Mouse (Mus musculus) embryonic facial prominence, embryonic 13.5 days (tissue): ENCODE data around the gene Timm13. TPM values are rescaled to one million over a fixed set of nuclear protein-coding genes. Genes with fewer than 3 reads are reported as not detected.

Experiments
- ATAC-seq: fragments of 200-750 bp; cut with Nextera tagmentation; 2 replicates; pipeline ENCODE4 v1.8.0; 2017; ENCODE audit warnings: low read depth; ENCODE audit not compliant: insufficient number of reproducible peaks, insufficient read depth, low FRiP score, low TSS enrichment
- H3K27ac ChIP-seq: fragments of 300-500 bp; sonication (generic); 2 replicates; pipeline ENCODE4 v1.5.1; 2015; ENCODE audit warnings: moderate library complexity, mild to moderate bottlenecking, inconsistent platforms
- H3K27me3 ChIP-seq: fragments of 300-500 bp; sonication (generic); 2 replicates; pipeline ENCODE4 v1.6.1; 2015; ENCODE audit warnings: mild to moderate bottlenecking, inconsistent platforms
- H3K36me3 ChIP-seq: fragments of 300-500 bp; sonication (generic); 2 replicates; pipeline ENCODE4 v1.6.1; 2015; ENCODE audit warnings: mild to moderate bottlenecking, inconsistent platforms
- H3K4me1 ChIP-seq: fragments of 300-500 bp; sonication (generic); 2 replicates; pipeline ENCODE4 v1.6.1; 2015; ENCODE audit warnings: inconsistent platforms
- H3K4me2 ChIP-seq: fragments of 300-500 bp; sonication (generic); 2 replicates; pipeline ENCODE4 v1.6.1; 2015; ENCODE audit warnings: moderate library complexity, mild to moderate bottlenecking, inconsistent platforms
- H3K4me3 ChIP-seq: fragments of 300-500 bp; sonication (generic); 2 replicates; pipeline ENCODE4 v1.5.1; 2015; ENCODE audit warnings: mild to moderate bottlenecking, inconsistent platforms
- H3K9ac ChIP-seq: fragments of 300-500 bp; sonication (generic); 2 replicates; pipeline ENCODE4 v1.6.1; 2015; ENCODE audit warnings: mild to moderate bottlenecking, inconsistent platforms
- H3K9me3 ChIP-seq: fragments of 300-500 bp; sonication (generic); 2 replicates; pipeline ENCODE4 v1.6.1; 2016; ENCODE audit warnings: inconsistent platforms
- WGBS: fragments of 180-500 bp; shearing (Covaris S2); methylation state at CpG from one replicate; pipeline ENCODE4 v1.1.7; 2015; ENCODE audit warnings: mixed read lengths; 5-methylcytosine and 5-hydroxymethylcytosine counted together
- polyA plus RNA-seq: library from polyadenylated mRNA; unstranded; fragments of >200 nt; fragmentation: Nextera tagmentation; extraction: Ambion mirVana; gene quantifications from 2 replicates; pipeline ENCODE4 v1.2.1, GENCODE M21; 2015

The Timm13 gene
- polyA plus RNA-seq, 1 experiment from 2014 or later, result 358 TPM

GRCm38 (mm10) chr10:80856267-80856666, 44.5 kb downstream of the Timm13 start:
- ATAC-seq, result no peak
- WGBS, result 47% methylated on average over 3 of the region's 3 CpGs
- H3K36me3 ChIP-seq, result peaks cover 24% of the 10 kb centered on the region
- no peaks in the 10 kb centered on the region for H3K27me3 ChIP-seq
- peak overlapping the region; percentile 93 for H3K4me3 ChIP-seq
- H3K9ac ChIP-seq, result peak overlapping the region; percentile 92
- no peaks in the 10 kb centered on the region for H3K9me3 ChIP-seq
- peaks cover 40% of the 10 kb centered on the region for H3K4me1 ChIP-seq
- H3K27ac ChIP-seq, result peak overlapping the region; percentile 33; the same call in 1 of the 2 replicates
- H3K4me2 ChIP-seq, result peak overlapping the region; percentile 96

GRCm38 (mm10) chr10:80855749-80856073, 45.1 kb downstream of the Timm13 start:
- Histone ChIP-seq H3K9ac (peak overlapping the region; percentile 92), H3K4me1 (peaks cover 40% of the 10 kb centered on the region), H3K27me3 (no peaks in the 10 kb centered on the region), H3K9me3 (no peaks in the 10 kb centered on the region), H3K36me3 (peaks cover 26% of the 10 kb centered on the region), H3K27ac (peak overlapping the region; percentile 33; the same call in 1 of the 2 replicates), H3K4me3 (peak overlapping the region; percentile 93), H3K4me2 (peak overlapping the region; percentile 96)
- WGBS, result 17% methylated on average over 11 of the region's 11 CpGs
- no peak for ATAC-seq

DNA sequence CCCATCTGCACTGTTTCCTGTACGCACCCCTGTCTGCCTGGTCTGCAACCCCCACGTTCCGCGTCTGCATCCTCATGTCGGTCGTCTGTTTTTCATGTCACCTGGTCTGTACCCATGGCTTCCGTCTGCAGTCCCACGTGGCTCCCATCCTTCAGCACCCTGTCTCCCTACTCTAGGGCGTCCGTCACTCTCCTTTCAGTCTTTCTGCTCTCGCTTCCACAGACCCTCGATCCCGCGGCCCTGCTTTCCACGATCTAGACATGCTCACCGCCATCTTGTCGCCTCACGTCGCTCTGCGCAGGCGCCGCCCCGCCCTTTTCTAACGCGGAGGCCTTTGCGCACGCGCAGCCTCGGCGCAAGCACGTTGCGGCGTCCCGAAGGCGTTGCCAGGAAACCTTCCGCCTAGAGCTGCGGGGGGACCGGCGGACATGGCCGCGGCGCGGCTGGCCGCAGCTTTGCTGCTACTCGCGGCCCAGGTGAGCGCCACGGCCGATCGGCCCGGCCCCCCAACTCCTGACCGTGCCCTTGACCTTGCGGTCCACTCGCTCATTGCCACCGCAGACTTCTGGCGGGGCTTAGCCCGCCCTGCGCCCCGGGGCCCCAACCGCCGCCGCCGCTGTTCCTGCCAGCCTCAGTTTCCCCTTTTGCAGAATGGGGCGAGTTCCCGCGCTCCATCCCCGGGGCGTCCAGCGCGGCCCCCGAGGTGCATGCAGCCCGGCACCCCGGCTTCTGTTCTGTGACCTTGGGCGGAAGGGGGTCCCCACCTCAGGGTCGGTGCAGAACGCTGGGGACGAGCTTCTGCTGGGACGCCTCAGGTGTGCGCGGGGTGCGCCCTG, 45.6 kb downstream of the Timm13 start, which contains the start of the genes Lsm7 and Sppl2b:
Gene Lsm7 (minus strand): TSS at position 297 of the 836 bp plus-strand sequence.
Gene Sppl2b (plus strand): TSS at position 363 of the 836 bp plus-strand sequence.
- Histone ChIP-seq H3K4me3 (peak within 1 kb of the TSS; percentile 93), H3K9ac (peak within 1 kb of the TSS; percentile 92), H3K36me3 (peaks cover 26% of the 10 kb centered on the region), H3K9me3 (no peaks in the 10 kb centered on the region), H3K4me2 (peak within 1 kb of the TSS; percentile 96), H3K4me1 (peaks cover 40% of the 10 kb centered on the region), H3K27me3 (no peaks in the 10 kb centered on the region), H3K27ac (peak within 1 kb of the TSS; percentile 80)
- peak; percentile 56; the same call in 1 of the 2 replicates for ATAC-seq
- WGBS, result under 1% methylated on average over 81 of the region's 81 CpGs

Other genes with a start within 250 kb of the Timm13 start
- gene Btbd2, start 243.9 kb downstream of the Timm13 start, polyA plus RNA-seq, result 76.8 and 82.4 TPM in 2 replicates
- 78.3 and 86.3 TPM in 2 replicates for gene Mknk2, start 222.9 kb downstream of the Timm13 start, polyA plus RNA-seq
- gene Mob3a, start 199.0 kb downstream of the Timm13 start, polyA plus RNA-seq, result 45.8 and 46.3 TPM in 2 replicates
- 24.0 and 29.2 TPM in 2 replicates for gene Izumo4, start 198.8 kb downstream of the Timm13 start, polyA plus RNA-seq
- 73.3 and 73.5 TPM in 2 replicates for gene Ap3d1, start 158.7 kb downstream of the Timm13 start, polyA plus RNA-seq
- gene Dot1l, start 145.8 kb downstream of the Timm13 start, polyA plus RNA-seq, result 17.9 and 18.5 TPM in 2 replicates
- 75.6 and 78.9 TPM in 2 replicates for gene Sf3a2, start 102.8 kb downstream of the Timm13 start, polyA plus RNA-seq
- gene Plekhj1, start 102.3 kb downstream of the Timm13 start, polyA plus RNA-seq, result 118 and 125 TPM in 2 replicates
- gene Amh, start 95.7 kb downstream of the Timm13 start, polyA plus RNA-seq, result not detected in 2 replicates
- gene Jsrp1, start 87.5 kb downstream of the Timm13 start, polyA plus RNA-seq, result 0.76 and 2.2 TPM in 2 replicates
- 1,868 and 1,916 TPM in 2 replicates for gene Oaz1, start 74.3 kb downstream of the Timm13 start, polyA plus RNA-seq
- gene Lingo3, start 56.9 kb downstream of the Timm13 start, polyA plus RNA-seq, result 1.9 and 2.0 TPM in 2 replicates
- gene Lsm7, start 45.8 kb downstream of the Timm13 start, polyA plus RNA-seq, result 313 and 339 TPM in 2 replicates
- gene Sppl2b, start 45.7 kb downstream of the Timm13 start, polyA plus RNA-seq, result 49.3 and 54.5 TPM in 2 replicates
- gene Tmprss9, start 29.1 kb downstream of the Timm13 start, polyA plus RNA-seq, result not detected in 2 replicates
- gene Lmnb2, start 17.3 kb upstream of the Timm13 start, polyA plus RNA-seq, result 51.5 and 63.4 TPM in 2 replicates
- gene Gadd45b, start 29.1 kb upstream of the Timm13 start, polyA plus RNA-seq, result 29.0 and 29.9 TPM in 2 replicates
- 11.3 and 13.1 TPM in 2 replicates for gene Gng7, start 114.0 kb upstream of the Timm13 start, polyA plus RNA-seq
- gene Diras1, start 124.7 kb upstream of the Timm13 start, polyA plus RNA-seq, result 0.80 and 1.0 TPM in 2 replicates
- gene Slc39a3, start 136.5 kb upstream of the Timm13 start, polyA plus RNA-seq, result 22.6 and 22.7 TPM in 2 replicates
- gene Sgta, start 159.2 kb upstream of the Timm13 start, polyA plus RNA-seq, result 218 and 222 TPM in 2 replicates
- 58.2 and 60.9 TPM in 2 replicates for gene Thop1, start 169.1 kb upstream of the Timm13 start, polyA plus RNA-seq
- 0.53 and 1.5 TPM in 2 replicates for gene Creb3l3, start 197.9 kb upstream of the Timm13 start, polyA plus RNA-seq
- gene Map2k2, start 204.9 kb upstream of the Timm13 start, polyA plus RNA-seq, result 196 and 213 TPM in 2 replicates
- gene Zbtb7a, start 234.3 kb upstream of the Timm13 start, polyA plus RNA-seq, result 27.0 and 27.9 TPM in 2 replicates